Mouse (Mus musculus) kidney, embryonic 15.5 days (tissue): ENCODE measurements around the gene Lsamp. TPM values are rescaled to one million over a fixed set of nuclear protein-coding genes. Genes with fewer than 3 reads are reported as not detected.
A peak's percentile ranks its signal among the peaks of the same experiment; 100 is the strongest.

Experiments
- ATAC-seq: fragments of 200-750 bp; cut with Nextera tagmentation; replicated peaks from 2 replicates; pipeline ENCODE4 v1.8.0; 2017; ENCODE audit warnings: moderate TSS enrichment; ENCODE audit not compliant: low FRiP score
- H3K27ac ChIP-seq: fragments of 300-500 bp; sonication (generic); 2 replicates; pipeline ENCODE4 v1.5.1; 2015; ENCODE audit warnings: mild to moderate bottlenecking, inconsistent platforms
- H3K27me3 ChIP-seq: fragments of 300-500 bp; sonication (generic); 2 replicates; pipeline ENCODE4 v1.6.1; 2015; ENCODE audit warnings: inconsistent platforms
- H3K36me3 ChIP-seq: fragments of 300-500 bp; sonication (generic); 2 replicates; pipeline ENCODE4 v1.6.1; 2015; ENCODE audit warnings: inconsistent platforms
- H3K4me1 ChIP-seq: fragments of 300-500 bp; sonication (generic); 2 replicates; pipeline ENCODE4 v1.6.1; 2015; ENCODE audit warnings: inconsistent platforms
- H3K4me2 ChIP-seq: fragments of 300-500 bp; sonication (generic); 2 replicates; pipeline ENCODE4 v1.6.1; 2015; ENCODE audit warnings: moderate library complexity, mild to moderate bottlenecking, inconsistent platforms
- H3K4me3 ChIP-seq: fragments of 300-500 bp; sonication (generic); replicated peaks from 2 replicates; pipeline ENCODE4 v1.5.1; 2015; ENCODE audit warnings: mild to moderate bottlenecking, inconsistent platforms
- H3K9ac ChIP-seq: fragments of 300-500 bp; sonication (generic); 2 replicates; pipeline ENCODE4 v1.6.1; 2015; ENCODE audit warnings: mild to moderate bottlenecking, inconsistent platforms
- H3K9me3 ChIP-seq: fragments of 300-500 bp; sonication (generic); replicated peaks from 2 replicates; pipeline ENCODE4 v1.6.1; 2016; ENCODE audit warnings: inconsistent platforms
- WGBS: fragments of 180-500 bp; shearing (Covaris S2); methylation state at CpG from one replicate; pipeline ENCODE4 v1.1.7; 2015; ENCODE audit warnings: mixed read lengths; 5-methylcytosine and 5-hydroxymethylcytosine counted together
- polyA plus RNA-seq: library from polyadenylated mRNA; unstranded; fragments of >200 nt; fragmentation: Nextera tagmentation; extraction: Ambion mirVana; gene quantifications from 2 replicates; pipeline ENCODE4 v1.2.1, GENCODE M21; 2015

Gene Lsamp
- polyA plus RNA-seq, 1 experiment from 2014 or later, result 4.9 TPM

GRCm38 (mm10) chr16:41701790-41702428 lies 1717.7 kb downstream of the Lsamp start:
- 93% methylated on average over 5 of the region's 5 CpGs for WGBS
- Histone ChIP-seq H3K36me3 (no peaks in the 10 kb centered on the region), H3K4me2 (no peak overlapping the region), H3K9me3 (no peaks in the 10 kb centered on the region), H3K4me1 (no peaks in the 10 kb centered on the region), H3K27ac (no peak overlapping the region), H3K4me3 (no peak overlapping the region), H3K9ac (no peak overlapping the region), H3K27me3 (no peaks in the 10 kb centered on the region)
- no peak for ATAC-seq

- Histone ChIP-seq H3K9me3 (no peaks in the 10 kb centered on the region), H3K27me3 (no peaks in the 10 kb centered on the region), H3K4me2 (no peak overlapping the region), H3K4me3 (no peak overlapping the region), H3K27ac (no peak overlapping the region), H3K9ac (no peak overlapping the region), H3K4me1 (no peaks in the 10 kb centered on the region), H3K36me3 (no peaks in the 10 kb centered on the region)
- 86% methylated on average over 9 of the region's 9 CpGs for WGBS
- no peak for ATAC-seq
Measured at GRCm38 (mm10) chr16:41728900-41729585, 1744.9 kb downstream of the Lsamp start.

GRCm38 (mm10) chr16:41729911-41730310 lies 1745.8 kb downstream of the Lsamp start:
- H3K9me3 ChIP-seq, result no peaks in the 10 kb centered on the region
- no peak overlapping the region for H3K9ac ChIP-seq
- H3K4me1 ChIP-seq, result no peaks in the 10 kb centered on the region
- no peak overlapping the region for H3K4me3 ChIP-seq
- H3K27ac ChIP-seq, result no peak overlapping the region
- no peaks in the 10 kb centered on the region for H3K27me3 ChIP-seq
- 90% methylated on average over 1 of the region's 1 CpGs for WGBS
- H3K4me2 ChIP-seq, result no peak overlapping the region
- H3K36me3 ChIP-seq, result no peaks in the 10 kb centered on the region
- no peak for ATAC-seq

GRCm38 (mm10) chr16:41745037-41745436 lies 1760.9 kb downstream of the Lsamp start:
- Histone ChIP-seq H3K27me3 (no peaks in the 10 kb centered on the region), H3K36me3 (no peaks in the 10 kb centered on the region), H3K9me3 (no peaks in the 10 kb centered on the region), H3K4me1 (0 out of 2 replicates have a peak, but pooled peaks cover 3% of the 10 kb centered on the region), H3K4me2 (no peak overlapping the region), H3K4me3 (no peak overlapping the region), H3K9ac (no peak overlapping the region), H3K27ac (no peak overlapping the region)
- ATAC-seq, result peak; percentile 93
- 22% methylated on average over 4 of the region's 4 CpGs for WGBS

GRCm38 (mm10) chr16:41746235-41746911 lies 1762.2 kb downstream of the Lsamp start:
- Histone ChIP-seq H3K27ac (no peak overlapping the region), H3K36me3 (no peaks in the 10 kb centered on the region), H3K9ac (no peak overlapping the region), H3K9me3 (no peaks in the 10 kb centered on the region), H3K4me3 (no peak overlapping the region), H3K4me1 (0 out of 2 replicates have a peak, but pooled peaks cover 3% of the 10 kb centered on the region), H3K4me2 (no peak overlapping the region), H3K27me3 (no peaks in the 10 kb centered on the region)
- 86% methylated on average over 11 of the region's 11 CpGs for WGBS
- ATAC-seq, result no peak

GRCm38 (mm10) chr16:41747874-41748273 lies 1763.7 kb downstream of the Lsamp start:
- H3K4me3 ChIP-seq, result no peak overlapping the region
- ATAC-seq, result no peak
- H3K27ac ChIP-seq, result no peak overlapping the region
- no peaks in the 10 kb centered on the region for H3K27me3 ChIP-seq
- no peak overlapping the region for H3K9ac ChIP-seq
- H3K36me3 ChIP-seq, result no peaks in the 10 kb centered on the region
- 0 out of 2 replicates have a peak, but pooled peaks cover 3% of the 10 kb centered on the region for H3K4me1 ChIP-seq
- H3K9me3 ChIP-seq, result no peaks in the 10 kb centered on the region
- 79% methylated on average over 2 of the region's 2 CpGs for WGBS
- no peak overlapping the region for H3K4me2 ChIP-seq

GRCm38 (mm10) chr16:41748759-41749158 lies 1764.6 kb downstream of the Lsamp start:
- Histone ChIP-seq H3K27ac (no peak overlapping the region), H3K4me2 (no peak overlapping the region), H3K4me1 (0 out of 2 replicates have a peak, but pooled peaks cover 3% of the 10 kb centered on the region), H3K9me3 (no peaks in the 10 kb centered on the region), H3K36me3 (no peaks in the 10 kb centered on the region), H3K9ac (no peak overlapping the region), H3K4me3 (no peak overlapping the region), H3K27me3 (no peaks in the 10 kb centered on the region)
- 90% methylated on average over 2 of the region's 2 CpGs for WGBS
- ATAC-seq, result peak; percentile 81

- no peak overlapping the region for H3K4me2 ChIP-seq
- no peak for ATAC-seq
- whole genome bisulfite sequencing, result 87% methylated on average over 6 of the region's 6 CpGs
- no peaks in the 10 kb centered on the region for H3K27me3 ChIP-seq
- no peak overlapping the region for H3K9ac ChIP-seq
- H3K9me3 ChIP-seq, result no peaks in the 10 kb centered on the region
- no peak overlapping the region for H3K27ac ChIP-seq
- H3K36me3 ChIP-seq, result no peaks in the 10 kb centered on the region
- no peak overlapping the region for H3K4me3 ChIP-seq
- H3K4me1 ChIP-seq, result no peaks in the 10 kb centered on the region
Measured at GRCm38 (mm10) chr16:41764285-41764684, 1780.1 kb downstream of the Lsamp start.

- Histone ChIP-seq H3K27ac (0 out of 2 replicates have a peak overlapping the region, but pooled peaks have one; percentile 6), H3K4me2 (no peak overlapping the region), H3K9ac (no peak overlapping the region), H3K36me3 (no peaks in the 10 kb centered on the region), H3K27me3 (no peaks in the 10 kb centered on the region), H3K4me1 (peaks cover 11% of the 10 kb centered on the region), H3K4me3 (no peak overlapping the region), H3K9me3 (no peaks in the 10 kb centered on the region)
- peak; percentile 91 for ATAC-seq
- 59% methylated on average over 4 of the region's 4 CpGs for WGBS
Measured at GRCm38 (mm10) chr16:41771427-41772125, 1787.4 kb downstream of the Lsamp start.

GRCm38 (mm10) chr16:41777586-41777985 lies 1793.4 kb downstream of the Lsamp start:
- Histone ChIP-seq H3K4me1 (peaks cover 4% of the 10 kb centered on the region), H3K36me3 (no peaks in the 10 kb centered on the region), H3K4me3 (no peak overlapping the region), H3K27ac (no peak overlapping the region), H3K9ac (no peak overlapping the region), H3K9me3 (no peaks in the 10 kb centered on the region), H3K27me3 (no peaks in the 10 kb centered on the region), H3K4me2 (no peak overlapping the region)
- 36% methylated on average over 1 of the region's 1 CpGs for WGBS
- ATAC-seq, result peak; percentile 79; the same call in 1 of the 2 replicates

- ATAC-seq, result no peak
- no peak overlapping the region for H3K9ac ChIP-seq
- H3K27me3 ChIP-seq, result no peaks in the 10 kb centered on the region
- H3K4me2 ChIP-seq, result no peak overlapping the region
- H3K27ac ChIP-seq, result no peak overlapping the region
- no peaks in the 10 kb centered on the region for H3K9me3 ChIP-seq
- no peaks in the 10 kb centered on the region for H3K4me1 ChIP-seq
- WGBS, result 87% methylated on average over 2 of the region's 2 CpGs
- no peak overlapping the region for H3K4me3 ChIP-seq
- H3K36me3 ChIP-seq, result no peaks in the 10 kb centered on the region
Measured at GRCm38 (mm10) chr16:41785600-41785999, 1801.4 kb downstream of the Lsamp start.

- H3K36me3 ChIP-seq, result no peaks in the 10 kb centered on the region
- no peaks in the 10 kb centered on the region for H3K27me3 ChIP-seq
- no peak overlapping the region for H3K4me3 ChIP-seq
- no peak for ATAC-seq
- H3K4me1 ChIP-seq, result no peaks in the 10 kb centered on the region
- no peak overlapping the region for H3K27ac ChIP-seq
- H3K9ac ChIP-seq, result no peak overlapping the region
- 95% methylated on average over 3 of the region's 3 CpGs for WGBS
- H3K9me3 ChIP-seq, result no peaks in the 10 kb centered on the region
- H3K4me2 ChIP-seq, result no peak overlapping the region
Measured at GRCm38 (mm10) chr16:41786704-41787103, 1802.5 kb downstream of the Lsamp start.
